Mouse (Mus musculus) thymus, adult 2 months (tissue): Measurements from ENCODE around the gene Olfr1388. TPM values are rescaled to one million over a fixed set of nuclear protein-coding genes. Genes with fewer than 3 reads are reported as not detected.
"Not testable (repeated sequence)": the region's sequence is repeated elsewhere in the genome, so short reads cannot be mapped to it uniquely, and the experiment has no call there.

Experiments used
- DNase-seq: peaks from one replicate; pipeline ENCODE4 v3.0.0; 2021
- H3K27ac ChIP-seq: fragments of 200-500 bp; 2 replicates; pipeline ENCODE4 v1.5.1; 2012; ENCODE audit warnings: low read length, control low read depth; ENCODE audit not compliant: control insufficient read depth, insufficient read depth
- H3K27me3 ChIP-seq: fragments of 200-500 bp; 2 replicates; pipeline ENCODE4 v1.6.1; 2012; ENCODE audit warnings: mild to moderate bottlenecking, low read length, moderate library complexity, mixed read lengths; ENCODE audit not compliant: control insufficient read depth, insufficient read depth
- H3K36me3 ChIP-seq: fragments of 200-500 bp; 2 replicates; pipeline ENCODE4 v1.6.1; 2012; ENCODE audit warnings: mild to moderate bottlenecking, low read length, moderate library complexity; ENCODE audit not compliant: control insufficient read depth, insufficient read depth
- H3K4me1 ChIP-seq: fragments of 200-500 bp; replicated peaks from 2 replicates; pipeline ENCODE4 v1.6.1; 2012; ENCODE audit warnings: low read length; ENCODE audit not compliant: control insufficient read depth, insufficient read depth
- H3K4me3 ChIP-seq: fragments of 200-500 bp; 2 replicates; pipeline ENCODE4 v1.5.1; 2012; ENCODE audit warnings: mild to moderate bottlenecking, low read length, control low read depth, moderate library complexity; ENCODE audit not compliant: control insufficient read depth, insufficient read depth
- CTCF ChIP-seq: fragments of 200-500 bp; IDR thresholded peaks from 2 replicates; pipeline ENCODE4 v1.5.1; 2012; ENCODE audit warnings: mild to moderate bottlenecking, control low read depth, low read length, moderate library complexity, borderline replicate concordance; ENCODE audit not compliant: control insufficient read depth, poor library complexity, insufficient read depth; ENCODE audit errors: extremely low read depth
- POLR2A ChIP-seq: fragments of 200-500 bp; IDR thresholded peaks from 2 replicates; pipeline ENCODE4 v1.6.1; 2012; ENCODE audit warnings: mild to moderate bottlenecking, low read length, control low read depth, moderate library complexity; ENCODE audit not compliant: control insufficient read depth, poor library complexity, insufficient read depth; ENCODE audit errors: extremely low read depth
- WGBS: fragments of 180-500 bp; shearing (Covaris S2); methylation state at CpG from one replicate; pipeline ENCODE4 v1.1.7; 2018; 5-methylcytosine and 5-hydroxymethylcytosine counted together
- polyA plus RNA-seq: library from polyadenylated mRNA; depleted of rRNA; stranded (reverse); fragments of >200 nt; gene quantifications from 2 replicates; pipeline ENCODE4 v1.2.3, GENCODE M21; 2012; rRNA removed

Olfr1388 gene
- 0.14 and 0.22 TPM in 2 replicates for polyA plus RNA-seq

- no peaks in the 10 kb centered on the region for H3K4me1 ChIP-seq
- H3K4me3 ChIP-seq = no peak within 1 kb of the TSS
- H3K27ac ChIP-seq = no peak within 1 kb of the TSS
- 58% methylated on average over 3 of the region's 3 CpGs for WGBS
- H3K36me3 ChIP-seq = no peaks in the 10 kb centered on the region
- DNase-seq = no peak
- TF ChIP-seq POLR2A (no peak), CTCF (no peak)
- no peaks in the 10 kb centered on the region for H3K27me3 ChIP-seq
Observed at GRCm38 (mm10) chr11:49436411-49436810, at the start of gene Olfr1388. Olfr1388 (plus strand) TSS chr11:49436624.

GRCm38 (mm10) chr11:49392707-49393106 lies 43.7 kb upstream of the Olfr1388 start:
- H3K27me3 ChIP-seq, H3K36me3 ChIP-seq, DNase-seq, H3K27ac ChIP-seq, H3K4me1 ChIP-seq, H3K4me3 ChIP-seq: not testable (repeated sequence)
- WGBS = 84% methylated on average over 1 of the region's 1 CpGs

- H3K36me3 ChIP-seq = no peaks in the 10 kb centered on the region
- H3K27me3 ChIP-seq = no peaks in the 10 kb centered on the region
- WGBS = 81% methylated on average over 3 of the region's 3 CpGs
- TF ChIP-seq POLR2A (no peak), CTCF (no peak)
- H3K4me3 ChIP-seq = no peak overlapping the region
- H3K4me1 ChIP-seq = no peaks in the 10 kb centered on the region
- no peak for DNase-seq
- H3K27ac ChIP-seq = no peak overlapping the region
Observed at GRCm38 (mm10) chr11:49406784-49407183, 29.6 kb upstream of the Olfr1388 start.

- Histone ChIP-seq H3K27me3 (no peaks in the 10 kb centered on the region), H3K4me1 (no peaks in the 10 kb centered on the region), H3K27ac (no peak overlapping the region), H3K36me3 (no peaks in the 10 kb centered on the region), H3K4me3 (no peak overlapping the region)
- TF ChIP-seq CTCF = no peak
- DNase-seq = peak; percentile 10
- WGBS = 14% methylated on average over 1 of the region's 1 CpGs
Observed at GRCm38 (mm10) chr11:49410540-49410939, 25.9 kb upstream of the Olfr1388 start.

GRCm38 (mm10) chr11:49422767-49423166 lies 13.7 kb upstream of the Olfr1388 start, which contains the start of gene Olfr1389:
Olfr1389 (plus strand) TSS chr11:49423067.
- no peak for DNase-seq
- Histone ChIP-seq H3K4me3 (no peak within 1 kb of the TSS), H3K27ac (no peak within 1 kb of the TSS), H3K36me3 (no peaks in the 10 kb centered on the region), H3K27me3 (no peaks in the 10 kb centered on the region), H3K4me1 (no peaks in the 10 kb centered on the region)
- WGBS = 93% methylated on average over 2 of the region's 2 CpGs
- no peak for TF ChIP-seq CTCF
- TF ChIP-seq POLR2A = no peak

- TF ChIP-seq CTCF = no peak
- TF ChIP-seq POLR2A = no peak
- Histone ChIP-seq H3K4me3 (no peak overlapping the region), H3K4me1 (no peaks in the 10 kb centered on the region), H3K27ac (no peak overlapping the region), H3K36me3 (no peaks in the 10 kb centered on the region), H3K27me3 (no peaks in the 10 kb centered on the region)
- WGBS = 36% methylated on average over 1 of the region's 1 CpGs
- DNase-seq = no peak
Observed at GRCm38 (mm10) chr11:49425257-49425927, 11.0 kb upstream of the Olfr1388 start.

GRCm38 (mm10) chr11:49429641-49430040 lies 6.8 kb upstream of the Olfr1388 start:
- H3K4me1 ChIP-seq = no peaks in the 10 kb centered on the region
- no peak overlapping the region for H3K4me3 ChIP-seq
- DNase-seq = no peak
- WGBS = 93% methylated on average over 2 of the region's 2 CpGs
- no peaks in the 10 kb centered on the region for H3K27me3 ChIP-seq
- no peaks in the 10 kb centered on the region for H3K36me3 ChIP-seq
- TF ChIP-seq POLR2A (no peak), CTCF (no peak)
- no peak overlapping the region for H3K27ac ChIP-seq
